Mouse (Mus musculus): ENCODE measurements at regions not wholly inside any gene's neighbourhood (a gene's known extent, or its start where the extent isn't known, plus 50 kb on each side); places are given as distances from the start of the nearest gene placed in this dataset.

- TF ChIP-seq EP300 (IDR thresholded peaks at IDR 0.05; ENCODE audit: low read depth) (no peak), CTCF (IDR thresholded peaks at IDR 0.05; ENCODE audit: low read depth) (no peak)
These were observed 748.9 kb upstream of the Nudt12 start for GRCm38 (mm10) chr17:59762068-59762467.

Data from heart, postnatal 0 days (tissue).